Mouse (Mus musculus): ENCODE results near the gene Tmem41b. TPM values are rescaled to one million over a fixed set of nuclear protein-coding genes. Genes with fewer than 3 reads are reported as not detected.
"Not testable (repeated sequence)": the region's sequence is repeated elsewhere in the genome, so short reads cannot be mapped to it uniquely, and the experiment has no call there.

The Tmem41b gene
- polyA plus RNA-seq, 1 experiment from 2014 or later = 42.8 TPM

DNA sequence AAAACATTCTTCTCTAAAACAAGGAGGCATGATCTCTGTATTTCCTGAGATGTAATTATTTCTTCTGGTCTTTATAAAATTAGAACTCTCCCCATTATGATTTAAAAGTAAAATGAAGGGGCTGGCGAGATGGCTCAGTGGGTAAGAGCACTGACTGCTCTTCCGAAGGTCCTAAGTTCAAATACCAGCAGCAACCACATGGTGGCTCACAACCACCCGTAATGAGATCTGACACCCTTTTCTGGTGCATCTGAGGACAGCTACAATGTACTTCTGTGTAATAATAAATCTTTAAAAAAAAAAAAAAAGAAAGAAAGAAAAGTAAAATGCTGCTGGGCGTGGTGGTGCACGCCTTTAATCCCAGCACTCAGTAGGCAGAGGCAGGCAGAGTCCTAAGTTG, 9.6 kb downstream of the Tmem41b start:
- TF ChIP-seq CTCF (IDR thresholded peaks at IDR 0.05) = peak; percentile 60

DNA sequence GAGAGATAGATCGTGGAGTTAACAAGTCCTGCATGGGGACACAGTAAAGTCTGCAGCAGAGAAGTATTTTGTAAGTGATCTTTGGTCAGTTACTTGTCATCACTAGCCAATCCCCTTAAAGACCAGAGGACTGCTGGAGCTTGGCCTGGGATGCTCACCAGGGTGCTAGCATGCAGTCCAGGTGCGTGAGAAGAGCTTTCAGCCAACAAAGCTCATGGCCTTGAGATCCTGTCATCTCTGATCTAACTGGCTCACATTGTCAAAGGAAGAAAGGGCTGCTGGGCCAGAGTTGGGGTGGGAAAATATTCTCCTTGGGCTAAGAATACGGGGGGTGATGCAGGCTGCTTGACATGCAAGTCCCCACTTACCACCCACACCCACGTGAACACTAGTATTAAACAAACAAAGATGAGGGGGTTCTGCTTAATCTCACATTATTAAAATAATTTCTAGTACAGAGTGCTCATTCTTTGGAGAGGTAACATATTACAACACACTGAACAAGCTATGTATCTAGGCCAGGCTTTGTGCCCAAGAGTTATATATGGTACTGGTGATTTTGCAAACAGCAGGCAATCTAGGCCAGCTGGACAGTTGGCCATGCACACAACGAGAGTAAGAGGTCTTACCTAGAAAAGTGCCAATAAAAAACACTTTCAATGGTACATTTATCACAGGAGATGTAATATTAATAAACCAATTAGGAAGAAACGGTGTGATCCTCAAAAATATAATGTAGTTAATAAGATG, 10.6 kb downstream of the Tmem41b start:
- ATAC-seq (no peak), DNase-seq (ENCODE audit: low read depth, low spot score) (no peak)
- ChIA-PET CTCF (interaction anchor here (1.4 to 2.7 kb wide), 2 partner anchors 8 to 10 kb away, joined by 5 to 7 read pairs; partner anchors contain the start of gene Tmem41b), POLR2A (interaction anchor here (0.7 kb wide), 2 partner anchors 17 to 18 kb away, joined by 3 read pairs; no protein-coding TSS in a partner anchor)
- in situ Hi-C loops (cut with MboI; ENCODE audit: low pct_unique_long_range_greater_than_20kb) = loop anchor here (5.0 to 25.0 kb wide), 4 partner anchors 81 to 286 kb away; no protein-coding TSS in a partner anchor
- TF ChIP-seq CTCF (IDR thresholded peaks at IDR 0.05) = no peak
- H3K27me3 ChIP-seq = no peaks in the 10 kb centered on the region

More for the DNA sequence above, 9.6 kb downstream of the Tmem41b start:
- ATAC-seq; H3K27me3 ChIP-seq; POLR2A ChIA-PET; DNase-seq (ENCODE audit: low read depth, low spot score): not testable (repeated sequence)
- CTCF ChIA-PET = interaction anchor here (0.8 to 2.7 kb wide), 4 partner anchors 9 to 78 kb away, joined by 3 to 7 read pairs (median 4); partner anchors contain the start of gene Tmem41b
- in situ Hi-C loops (cut with MboI; ENCODE audit: low pct_unique_long_range_greater_than_20kb) = loop anchor here (5.0 to 25.0 kb wide), 4 partner anchors 80 to 285 kb away; no protein-coding TSS in a partner anchor

DNA sequence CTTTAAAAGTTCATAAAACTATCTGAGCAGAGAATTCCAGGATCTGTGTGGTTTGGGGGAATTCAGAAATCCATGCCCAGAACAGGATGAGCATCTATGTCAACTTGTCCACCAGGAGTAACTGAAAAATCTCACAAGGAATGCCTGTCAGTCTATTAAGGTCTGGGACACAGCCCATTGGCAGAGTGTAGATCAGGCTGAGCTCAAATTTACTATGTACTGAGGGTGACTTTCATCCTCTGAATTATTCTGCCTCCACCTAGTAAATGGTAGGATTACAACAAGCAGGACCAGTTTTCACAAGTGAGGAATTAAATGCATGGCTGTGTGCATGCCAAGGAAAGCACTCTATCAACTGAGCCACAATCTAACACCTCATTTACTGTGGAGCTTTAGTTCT, 17.2 kb downstream of the Tmem41b start:
- in situ Hi-C loops (cut with MboI; ENCODE audit: low pct_unique_long_range_greater_than_20kb) = no loop called here
- CTCF ChIA-PET = interaction anchor here (0.7 to 1.6 kb wide), 6 partner anchors 9 to 286 kb away, joined by 3 to 5 read pairs (median 4); no protein-coding TSS in a partner anchor
- POLR2A ChIA-PET = interaction anchor here (0.6 to 0.8 kb wide), 3 partner anchors 16 to 155 kb away, joined by 3 to 6 read pairs (median 4); partner anchors contain the start of gene Zfp143
- no peak for TF ChIP-seq CTCF (IDR thresholded peaks at IDR 0.05)
- DNase-seq (ENCODE audit: low read depth, low spot score) = no peak
- no peak for ATAC-seq
- H3K27me3 ChIP-seq = no peaks in the 10 kb centered on the region

DNA sequence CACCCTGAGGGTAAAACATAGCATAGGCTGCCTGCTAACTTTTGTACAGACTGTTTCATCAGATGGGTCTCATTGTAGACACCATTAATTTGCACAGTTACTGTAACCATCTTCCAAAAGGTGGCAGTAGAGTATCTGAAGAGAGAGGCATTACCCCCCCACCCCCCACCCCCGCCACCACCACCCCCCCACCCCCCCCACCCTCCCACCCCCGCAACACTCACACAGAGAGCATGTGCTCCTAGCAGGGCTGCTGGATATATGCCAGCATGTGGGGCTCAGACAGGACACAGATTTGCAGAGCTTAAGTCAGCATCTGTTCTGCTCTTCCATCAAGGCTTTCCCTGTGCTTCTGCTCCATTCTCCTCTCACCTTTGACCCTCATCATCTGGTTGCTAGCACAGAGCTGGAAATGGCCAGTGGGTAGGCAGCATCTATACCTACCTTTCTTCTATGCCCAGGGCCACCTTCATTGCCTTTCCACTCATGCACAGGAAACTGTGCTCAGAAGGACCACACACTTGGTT, 17.7 kb downstream of the Tmem41b start:
- no peaks in the 10 kb centered on the region for H3K27me3 ChIP-seq
- TF ChIP-seq CTCF (IDR thresholded peaks at IDR 0.05) = peak; percentile 40
- ATAC-seq = no peak
- ChIA-PET POLR2A (interaction anchor here (0.6 to 0.8 kb wide), 3 partner anchors 17 to 156 kb away, joined by 3 to 6 read pairs (median 4); partner anchors contain the start of gene Zfp143), CTCF (interaction anchor here (0.7 to 2.1 kb wide), 7 partner anchors 8 to 286 kb away, joined by 3 to 5 read pairs (median 4); no protein-coding TSS in a partner anchor)
- no peak for DNase-seq (ENCODE audit: low read depth, low spot score)
- in situ Hi-C loops (cut with MboI; ENCODE audit: low pct_unique_long_range_greater_than_20kb) = no loop called here

DNA sequence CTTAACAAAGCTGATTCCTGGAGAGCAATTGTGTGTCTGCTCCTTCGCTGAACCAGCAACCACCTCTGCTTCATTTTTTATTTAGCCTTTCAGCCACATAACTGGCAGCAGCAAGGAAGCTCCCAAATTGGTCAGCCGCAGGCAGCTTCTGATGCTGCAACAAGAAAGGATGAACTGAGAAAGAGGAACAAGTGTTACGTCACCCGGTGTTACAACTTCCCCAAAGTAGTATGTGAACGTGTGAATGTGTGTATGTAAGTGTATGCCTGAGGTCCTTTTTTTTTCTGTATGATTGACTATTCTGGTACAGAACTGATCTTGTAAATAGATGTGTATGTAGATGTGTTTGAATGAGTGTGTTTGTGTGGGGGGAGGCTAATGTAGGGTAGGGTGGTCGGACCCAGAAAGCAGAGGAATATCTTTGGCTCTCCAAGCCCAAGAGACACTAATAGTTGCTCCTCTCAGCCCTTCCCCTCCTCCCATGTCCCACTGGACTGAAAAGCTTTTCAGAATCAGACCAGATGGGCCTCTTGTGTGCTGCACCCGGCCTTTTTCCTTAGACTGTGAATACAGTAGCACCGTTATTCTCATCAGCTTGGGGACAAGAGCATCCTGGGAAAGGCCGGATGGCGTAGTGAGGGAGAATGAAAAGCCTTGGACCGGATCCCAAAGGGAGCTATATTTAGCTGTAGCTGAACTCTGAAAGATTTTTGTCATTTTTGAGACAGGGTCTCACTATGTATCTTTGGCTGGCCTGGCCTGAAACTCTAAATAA, 18.7 kb downstream of the Tmem41b start:
- no peak for DNase-seq (ENCODE audit: low read depth, low spot score)
- CTCF ChIA-PET = interaction anchor here (2.1 kb wide), 1 partner anchor 9 kb away, joined by 5 read pairs; no protein-coding TSS in a partner anchor
- in situ Hi-C loops (cut with MboI; ENCODE audit: low pct_unique_long_range_greater_than_20kb) = no loop called here
- ATAC-seq = no peak
- no peak for TF ChIP-seq CTCF (IDR thresholded peaks at IDR 0.05)
- POLR2A ChIA-PET = no interaction called here
- H3K27me3 ChIP-seq = no peaks in the 10 kb centered on the region

DNA sequence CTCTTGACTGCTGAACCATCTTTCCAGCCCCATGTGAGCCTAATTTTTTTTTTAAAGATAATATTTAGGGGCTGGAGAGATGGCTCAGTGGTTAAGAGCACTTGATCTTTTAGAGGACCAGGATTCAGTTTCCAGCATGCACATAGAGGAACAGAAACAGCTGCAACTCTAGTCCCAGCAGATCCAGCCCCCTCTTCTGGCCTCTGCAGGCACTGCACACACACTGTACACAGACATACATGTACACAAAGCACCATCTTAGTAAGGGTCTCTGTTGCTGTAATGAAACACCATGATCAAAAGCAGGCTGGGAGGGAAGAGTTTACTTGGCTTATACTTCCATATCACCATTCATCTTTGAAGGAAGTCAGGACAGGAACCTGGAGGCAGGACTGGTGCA, 21.1 kb downstream of the Tmem41b start:
- in situ Hi-C loops (cut with MboI; ENCODE audit: low pct_unique_long_range_greater_than_20kb) = no loop called here
- H3K27me3 ChIP-seq = no peaks in the 10 kb centered on the region
- CTCF ChIA-PET = no interaction called here
- POLR2A ChIA-PET = no interaction called here
- no peak for ATAC-seq
- peak; percentile 40 for TF ChIP-seq CTCF (IDR thresholded peaks at IDR 0.05)
- DNase-seq (ENCODE audit: low read depth, low spot score) = no peak

DNA sequence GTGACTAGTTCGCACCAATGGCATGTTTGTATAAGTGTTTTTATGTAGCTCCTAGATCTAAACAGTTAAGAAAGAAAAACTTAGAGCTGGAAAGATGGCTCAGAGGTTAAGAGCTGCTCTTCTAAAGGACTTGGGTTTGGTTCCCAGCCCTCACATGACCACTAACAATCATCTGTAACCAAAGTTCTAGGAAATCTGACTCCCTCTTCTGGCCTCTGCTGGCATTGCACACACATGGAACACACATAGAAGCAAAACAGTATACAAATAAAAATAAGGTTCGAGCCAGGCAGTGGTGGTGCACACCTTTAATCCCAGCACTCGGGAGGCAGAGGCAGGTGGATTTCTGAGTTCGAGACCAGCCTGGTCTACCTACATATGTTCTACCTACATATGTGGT, 23.0 kb downstream of the Tmem41b start:
- no peaks in the 10 kb centered on the region for H3K27me3 ChIP-seq
- POLR2A ChIA-PET = no interaction called here
- CTCF ChIA-PET = interaction anchor here (1.1 to 1.3 kb wide), 2 partner anchors 15 to 23 kb away, joined by 3 read pairs; partner anchors contain the start of gene Tmem41b
- peak; percentile 48 for TF ChIP-seq CTCF (IDR thresholded peaks at IDR 0.05)
- ATAC-seq (no peak), DNase-seq (ENCODE audit: low read depth, low spot score) (no peak)
- in situ Hi-C loops (cut with MboI; ENCODE audit: low pct_unique_long_range_greater_than_20kb) = no loop called here

DNA sequence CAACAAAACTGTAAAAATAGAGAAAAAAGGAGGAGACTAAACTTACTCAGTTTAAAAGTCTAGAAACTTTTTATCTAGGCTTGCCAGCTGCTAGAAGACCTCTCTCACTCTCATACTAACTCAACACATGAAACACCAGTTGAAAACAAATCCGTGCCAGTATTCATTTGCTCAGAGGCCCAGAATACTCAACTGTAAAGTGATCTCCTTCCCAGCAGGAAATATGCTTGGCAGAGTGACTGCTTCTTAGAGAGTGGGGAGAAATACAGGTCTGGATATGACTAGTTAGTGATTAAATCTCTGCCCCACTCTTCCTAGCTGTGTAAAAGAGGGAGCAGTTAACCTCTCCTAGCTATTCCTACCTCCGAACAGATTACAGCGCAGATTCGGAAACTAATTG, 24.1 kb downstream of the Tmem41b start:
- CTCF ChIA-PET = no interaction called here
- in situ Hi-C loops (cut with MboI; ENCODE audit: low pct_unique_long_range_greater_than_20kb) = no loop called here
- H3K27me3 ChIP-seq = no peaks in the 10 kb centered on the region
- no peak for ATAC-seq
- POLR2A ChIA-PET = no interaction called here
- DNase-seq (ENCODE audit: low read depth, low spot score) = no peak
- no peak for TF ChIP-seq CTCF (IDR thresholded peaks at IDR 0.05)

DNA sequence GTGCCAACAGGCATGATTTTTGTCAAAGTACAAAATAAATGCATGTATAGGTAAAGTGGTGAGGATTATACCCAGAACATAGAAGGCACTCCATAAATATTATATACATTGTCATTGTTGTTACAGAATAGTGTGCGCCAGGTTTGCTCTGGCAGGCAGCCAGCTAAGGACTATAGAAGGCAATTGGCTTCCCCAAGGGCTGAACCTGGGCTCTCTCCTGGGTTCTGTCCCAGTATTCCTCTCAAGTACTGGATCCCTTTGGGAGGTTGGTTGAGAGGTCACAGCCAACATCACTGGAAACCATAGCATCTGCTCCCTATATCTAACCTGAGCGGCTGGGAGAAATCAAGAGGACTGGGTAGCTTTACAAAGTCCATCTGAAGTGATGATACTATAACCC, 25.2 kb downstream of the Tmem41b start:
- CTCF ChIA-PET = no interaction called here
- DNase-seq (ENCODE audit: low read depth, low spot score) (no peak), ATAC-seq (no peak)
- in situ Hi-C loops (cut with MboI; ENCODE audit: low pct_unique_long_range_greater_than_20kb) = no loop called here
- no peak for TF ChIP-seq CTCF (IDR thresholded peaks at IDR 0.05)
- POLR2A ChIA-PET = no interaction called here
- H3K27me3 ChIP-seq = no peaks in the 10 kb centered on the region

DNA sequence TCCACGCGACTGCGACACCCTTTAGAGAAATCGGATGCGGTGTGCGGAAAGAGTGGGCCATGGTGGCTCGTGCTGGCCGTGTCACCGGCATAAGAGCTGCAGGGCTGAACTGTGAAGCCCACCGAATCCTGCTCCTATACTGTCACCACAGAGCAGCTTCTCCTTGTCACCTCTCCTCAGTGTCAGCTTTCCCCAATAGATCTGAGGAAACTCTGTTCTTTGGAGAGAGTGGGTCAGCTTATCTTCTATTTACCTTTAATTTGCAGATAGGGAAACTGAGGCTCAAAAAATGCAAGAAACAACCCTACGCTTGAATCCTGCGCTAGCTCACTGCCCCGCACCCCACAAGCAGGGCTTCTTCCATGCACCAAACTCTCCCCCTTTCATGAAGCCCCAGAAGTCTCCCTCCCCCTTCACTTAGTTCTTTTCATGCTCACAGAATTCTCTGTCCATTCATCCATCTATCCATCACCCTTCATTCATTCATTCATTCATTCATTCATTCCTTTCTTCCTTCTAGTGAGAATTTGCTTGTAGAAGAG, 26.0 kb downstream of the Tmem41b start:
- no peaks in the 10 kb centered on the region for H3K27me3 ChIP-seq
- ATAC-seq (peak; percentile 14), DNase-seq (ENCODE audit: low read depth, low spot score) (no peak)
- TF ChIP-seq CTCF (IDR thresholded peaks at IDR 0.05) = no peak
- ChIA-PET POLR2A (interaction anchor here (1.0 to 1.1 kb wide), 2 partner anchors 15 to 61 kb away, joined by 3 to 4 read pairs; no protein-coding TSS in a partner anchor), CTCF (no interaction called here)
- in situ Hi-C loops (cut with MboI; ENCODE audit: low pct_unique_long_range_greater_than_20kb) = no loop called here

All from Patski (cell line).